Mouse (Mus musculus): ENCODE data around the gene Gm45623. TPM values are rescaled to one million over a fixed set of nuclear protein-coding genes. Genes with fewer than 3 reads are reported as not detected.

Gm45623 gene
- not detected in 2 replicates for polyA plus RNA-seq (2011; ENCODE audit: insufficient read depth, insufficient read length, low replicate concordance, missing spikeins)

DNA sequence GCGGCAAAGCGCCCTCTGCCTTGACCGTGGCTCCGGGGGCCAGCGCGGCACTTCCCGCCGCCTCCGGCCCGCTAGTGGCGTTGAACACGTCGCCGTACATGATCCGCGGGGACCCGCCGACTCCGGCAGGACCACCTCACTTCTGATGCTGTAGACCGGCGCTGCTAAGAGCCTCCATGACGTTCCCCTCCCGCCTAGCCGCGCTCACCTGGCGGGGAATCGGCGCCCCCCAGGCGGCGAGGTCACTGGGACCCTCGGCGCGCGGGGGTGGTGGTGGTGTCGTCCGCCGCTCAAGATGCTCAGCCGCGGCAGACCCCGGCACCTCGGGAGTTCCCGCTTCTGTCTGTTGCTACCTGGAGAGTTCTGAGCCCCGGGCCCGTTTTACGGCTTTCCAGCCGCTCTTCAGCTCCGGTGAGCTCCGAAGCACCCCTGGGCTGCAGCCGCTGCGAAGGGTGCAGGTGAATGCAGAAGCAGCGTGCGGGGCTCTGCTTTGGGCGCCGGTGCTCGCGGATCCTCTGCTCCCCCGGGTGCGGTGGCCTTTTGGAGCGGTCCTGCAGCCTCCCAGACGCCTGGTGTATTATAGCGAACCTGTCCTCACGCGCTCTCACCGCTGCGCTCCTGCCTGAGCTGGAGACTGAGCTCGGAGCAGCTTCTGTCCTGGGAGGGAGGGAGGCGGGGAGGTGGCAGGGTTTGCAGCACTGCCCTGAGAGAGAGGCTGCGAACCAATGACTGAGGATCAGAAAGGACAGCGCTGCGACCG, at the start of gene Gm45623:
Gene Gm45623, minus strand, starts transcription at position 636 of the 760 bp plus-strand sequence.
- Histone ChIP-seq H3K4me3 (replicated peaks; ENCODE audit: control insufficient read depth, low read depth, low read length) (no peak within 1 kb of the TSS), H3K4me1 (ENCODE audit: control insufficient read depth, insufficient read depth, low read length) (no peaks in the 10 kb centered on the region), H3K27ac (ENCODE audit: control insufficient read depth, insufficient read depth, low read depth, low read length, poor library complexity) (no peak within 1 kb of the TSS)
- WGBS: 3% methylated on average over 71 of the region's 71 CpGs
- no peak for TF ChIP-seq POLR2A (IDR thresholded peaks at IDR 0.05; ENCODE audit: borderline replicate concordance, control insufficient read depth, low read depth, low read length)
- TF ChIP-seq CTCF (IDR thresholded peaks at IDR 0.05; ENCODE audit: control insufficient read depth, insufficient read depth, low read length): no peak

GRCm38 (mm10) chr13:56797459-56797858, 43.8 kb upstream of the Gm45623 start:
- H3K4me1 ChIP-seq (ENCODE audit: control insufficient read depth, insufficient read depth, low read length): no peaks in the 10 kb centered on the region
- no peak overlapping the region for H3K4me3 ChIP-seq (replicated peaks; ENCODE audit: control insufficient read depth, low read depth, low read length)
- TF ChIP-seq CTCF (IDR thresholded peaks at IDR 0.05; ENCODE audit: control insufficient read depth, insufficient read depth, low read length): no peak
- no peak for TF ChIP-seq POLR2A (IDR thresholded peaks at IDR 0.05; ENCODE audit: borderline replicate concordance, control insufficient read depth, low read depth, low read length)
- H3K27ac ChIP-seq (ENCODE audit: control insufficient read depth, insufficient read depth, low read depth, low read length, poor library complexity): no peak overlapping the region
- WGBS: 72% methylated on average over 7 of the region's 7 CpGs

DNA sequence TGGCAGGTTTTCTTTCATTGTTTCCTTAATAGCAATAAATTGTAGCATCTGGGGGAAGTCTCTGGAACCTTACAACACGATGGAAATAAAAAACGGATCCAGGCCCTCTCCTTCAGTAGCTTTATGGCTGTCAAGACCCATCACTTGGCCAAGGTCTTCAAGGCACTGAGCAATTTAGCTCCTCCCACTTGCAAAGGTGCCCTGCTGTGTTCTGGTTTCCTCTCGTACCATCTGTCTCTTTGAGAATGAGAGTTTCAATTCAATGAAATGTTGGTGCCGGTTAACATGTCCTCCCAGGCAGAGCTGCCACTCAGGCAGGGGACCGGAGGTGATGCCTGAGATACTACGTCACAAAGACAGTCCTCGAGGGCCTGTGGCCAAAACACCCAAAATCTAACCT, 41.9 kb upstream of the Gm45623 start:
- Histone ChIP-seq H3K4me3 (replicated peaks; ENCODE audit: control insufficient read depth, low read depth, low read length) (no peak overlapping the region), H3K4me1 (ENCODE audit: control insufficient read depth, insufficient read depth, low read length) (no peaks in the 10 kb centered on the region), H3K27ac (ENCODE audit: control insufficient read depth, insufficient read depth, low read depth, low read length, poor library complexity) (no peak overlapping the region)
- 76% methylated on average over 7 of the region's 7 CpGs for WGBS
- no peak for TF ChIP-seq POLR2A (IDR thresholded peaks at IDR 0.05; ENCODE audit: borderline replicate concordance, control insufficient read depth, low read depth, low read length)
- TF ChIP-seq CTCF (IDR thresholded peaks at IDR 0.05; ENCODE audit: control insufficient read depth, insufficient read depth, low read length): no peak

GRCm38 (mm10) chr13:56794441-56794840, 40.8 kb upstream of the Gm45623 start:
- TF ChIP-seq POLR2A (IDR thresholded peaks at IDR 0.05; ENCODE audit: borderline replicate concordance, control insufficient read depth, low read depth, low read length): no peak
- no peak for TF ChIP-seq CTCF (IDR thresholded peaks at IDR 0.05; ENCODE audit: control insufficient read depth, insufficient read depth, low read length)
- Histone ChIP-seq H3K4me1 (ENCODE audit: control insufficient read depth, insufficient read depth, low read length) (no peaks in the 10 kb centered on the region), H3K4me3 (replicated peaks; ENCODE audit: control insufficient read depth, low read depth, low read length) (no peak overlapping the region), H3K27ac (ENCODE audit: control insufficient read depth, insufficient read depth, low read depth, low read length, poor library complexity) (no peak overlapping the region)
- WGBS: 70% methylated on average over 7 of the region's 7 CpGs

DNA sequence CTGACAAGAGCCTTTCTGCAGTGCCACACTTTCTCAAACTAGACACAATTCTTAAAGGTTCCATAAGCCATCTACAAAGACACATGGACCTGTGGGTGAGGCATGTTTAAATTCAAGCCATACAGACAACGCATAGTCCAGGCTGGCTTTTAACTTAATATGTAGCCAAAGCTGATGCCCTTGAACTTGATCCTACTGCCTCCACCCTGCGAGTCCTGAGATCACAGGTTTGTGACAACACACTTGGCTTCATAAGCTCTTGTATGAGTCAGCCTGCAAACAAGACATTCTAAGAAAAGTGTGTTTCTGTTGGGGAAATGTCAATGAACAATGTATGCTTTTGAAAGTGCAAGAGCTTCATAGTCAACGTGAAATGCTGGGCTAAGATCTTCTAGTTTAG, 39.2 kb upstream of the Gm45623 start:
- Histone ChIP-seq H3K4me3 (replicated peaks; ENCODE audit: control insufficient read depth, low read depth, low read length) (no peak overlapping the region), H3K27ac (ENCODE audit: control insufficient read depth, insufficient read depth, low read depth, low read length, poor library complexity) (no peak overlapping the region), H3K4me1 (ENCODE audit: control insufficient read depth, insufficient read depth, low read length) (no peaks in the 10 kb centered on the region)
- WGBS: 72% methylated on average over 3 of the region's 3 CpGs
- TF ChIP-seq POLR2A (IDR thresholded peaks at IDR 0.05; ENCODE audit: borderline replicate concordance, control insufficient read depth, low read depth, low read length): no peak
- no peak for TF ChIP-seq CTCF (IDR thresholded peaks at IDR 0.05; ENCODE audit: control insufficient read depth, insufficient read depth, low read length)

GRCm38 (mm10) chr13:56790683-56791082, 37.1 kb upstream of the Gm45623 start:
- H3K4me1 ChIP-seq (ENCODE audit: control insufficient read depth, insufficient read depth, low read length): no peaks in the 10 kb centered on the region
- 81% methylated on average over 3 of the region's 3 CpGs for WGBS
- TF ChIP-seq CTCF (IDR thresholded peaks at IDR 0.05; ENCODE audit: control insufficient read depth, insufficient read depth, low read length) (no peak), POLR2A (IDR thresholded peaks at IDR 0.05; ENCODE audit: borderline replicate concordance, control insufficient read depth, low read depth, low read length) (no peak)
- H3K4me3 ChIP-seq (replicated peaks; ENCODE audit: control insufficient read depth, low read depth, low read length): no peak overlapping the region
- H3K27ac ChIP-seq (ENCODE audit: control insufficient read depth, insufficient read depth, low read depth, low read length, poor library complexity): no peak overlapping the region

- Histone ChIP-seq H3K4me3 (replicated peaks; ENCODE audit: control insufficient read depth, low read depth, low read length) (no peak overlapping the region), H3K27ac (ENCODE audit: control insufficient read depth, insufficient read depth, low read depth, low read length, poor library complexity) (no peak overlapping the region), H3K4me1 (ENCODE audit: control insufficient read depth, insufficient read depth, low read length) (no peaks in the 10 kb centered on the region)
- TF ChIP-seq CTCF (IDR thresholded peaks at IDR 0.05; ENCODE audit: control insufficient read depth, insufficient read depth, low read length): no peak
- TF ChIP-seq POLR2A (IDR thresholded peaks at IDR 0.05; ENCODE audit: borderline replicate concordance, control insufficient read depth, low read depth, low read length): no peak
- WGBS: 76% methylated on average over 1 of the region's 1 CpGs
These were observed 29.0 kb upstream of the Gm45623 start for GRCm38 (mm10) chr13:56782621-56783020.

DNA sequence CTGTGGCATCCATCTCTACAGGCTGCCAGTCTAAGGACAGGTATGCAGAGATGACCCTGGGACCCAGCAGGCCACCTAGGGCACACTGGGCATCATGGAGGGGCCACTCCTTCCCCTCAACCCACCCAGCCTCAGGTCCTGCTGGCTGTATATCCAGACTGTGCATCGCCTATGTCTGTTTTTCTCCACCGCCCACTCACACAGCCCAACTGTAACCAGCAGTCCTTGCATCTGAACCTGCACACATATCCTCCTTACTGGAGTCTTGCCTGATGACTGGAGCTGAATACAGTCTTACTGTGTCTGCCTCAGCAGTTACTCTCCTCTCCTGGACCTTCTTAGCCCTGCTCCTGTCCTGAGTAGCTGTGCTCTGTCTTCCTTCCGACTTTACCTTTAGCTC, 28.1 kb upstream of the Gm45623 start:
- Histone ChIP-seq H3K27ac (ENCODE audit: control insufficient read depth, insufficient read depth, low read depth, low read length, poor library complexity) (no peak overlapping the region), H3K4me1 (ENCODE audit: control insufficient read depth, insufficient read depth, low read length) (no peaks in the 10 kb centered on the region), H3K4me3 (replicated peaks; ENCODE audit: control insufficient read depth, low read depth, low read length) (no peak overlapping the region)
- 94% methylated on average over 3 of the region's 3 CpGs for WGBS
- no peak for TF ChIP-seq CTCF (IDR thresholded peaks at IDR 0.05; ENCODE audit: control insufficient read depth, insufficient read depth, low read length)
- TF ChIP-seq POLR2A (IDR thresholded peaks at IDR 0.05; ENCODE audit: borderline replicate concordance, control insufficient read depth, low read depth, low read length): no peak
